Mouse (Mus musculus): Measurements from ENCODE around the gene Zfp740. TPM values are rescaled to one million over a fixed set of nuclear protein-coding genes. Genes with fewer than 3 reads are reported as not detected.

Zfp740 gene
- total and polyA plus RNA-seq, 3 experiments: 32.1 to 46.1 (median 37.4) TPM

DNA sequence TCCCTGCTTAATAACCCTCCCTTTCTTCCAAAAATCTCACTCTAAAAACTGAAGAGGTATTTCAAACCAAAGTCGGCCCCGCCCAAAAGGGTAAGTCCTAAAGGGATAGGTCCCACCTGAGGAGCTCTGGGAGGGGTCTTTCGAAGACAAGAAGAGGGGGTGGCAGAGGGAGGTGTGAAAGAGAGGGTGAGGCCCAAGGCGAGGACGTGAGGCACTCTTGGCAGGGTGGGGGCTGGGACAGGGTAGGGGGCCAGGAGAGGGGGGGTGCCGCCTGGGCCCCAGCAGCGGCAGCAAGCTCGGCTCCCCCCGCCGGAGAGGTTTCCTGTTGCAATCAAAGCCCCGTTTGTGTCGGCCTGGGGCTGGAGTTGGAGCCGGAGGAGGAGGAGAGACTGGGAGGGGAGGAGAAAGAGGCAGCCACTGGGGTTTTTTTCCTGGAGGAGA is 46.2 kb downstream of the Zfp740 start:
- dilution Hi-C loops (cut with MboI; ENCODE audit: extremely low pct_ligation_motif_present, extremely low pct_unique_long_range_greater_than_20kb, low sequenced_read_pairs): no loop called here
- Histone ChIP-seq H3K36me3 (replicated peaks in 1 of 2; ENCODE audit: control insufficient read depth in 1 of 2, insufficient read depth in 1 of 2, low read length in 1 of 2) (no peaks in the 10 kb centered on the region), H3K79me2 (replicated peaks; ENCODE audit: control insufficient read depth, extremely low read depth, insufficient read depth, poor library complexity, severe bottlenecking) (no peaks in the 10 kb centered on the region), H3K9ac (ENCODE audit: insufficient read depth, low read depth) (no peak overlapping the region), H3K4me3 (replicated peaks in 1 of 3; ENCODE audit: low read depth in 2 of 3, low read length in 2 of 3, poor library complexity in 1 of 3) (no peak overlapping the region), H3K27me3 (replicated peaks) (peaks cover 86% of the 10 kb centered on the region), H3K4me1 (ENCODE audit: control insufficient read depth in 1 of 2, insufficient read depth in 2 of 2) (peaks cover 5 to 21% of the 10 kb centered on the region in 2 experiments; a peak in 2 of 4 replicates), H3K27ac (ENCODE audit: insufficient read depth, low read depth) (no peak overlapping the region), H3K9me3 (replicated peaks; ENCODE audit: low read length) (no peaks in the 10 kb centered on the region), H3K4me2 (ENCODE audit: insufficient read depth, low read depth, poor library complexity, severe bottlenecking) (no peak overlapping the region)
- no peak for TF ChIP-seq JUN (IDR thresholded peaks at IDR 0.05; ENCODE audit: insufficient read depth, low read depth, low read length)
- TF ChIP-seq EP300 (IDR thresholded peaks at IDR 0.05; ENCODE audit: low read length): no peak
- TF ChIP-seq POLR2AphosphoS2 (IDR thresholded peaks at IDR 0.05; ENCODE audit: low read depth, low read length): no peak
- no peak for TF ChIP-seq ELF1 (IDR thresholded peaks at IDR 0.05; ENCODE audit: low read depth, low read length)
- no peak for TF ChIP-seq CTCF (conservative IDR thresholded peaks at IDR 0.05 in 1 of 2, IDR thresholded peaks at IDR 0.05 in 1 of 2; ENCODE audit: low read depth in 2 of 2, low read length in 2 of 2)
- TF ChIP-seq USF1 (IDR thresholded peaks at IDR 0.05; ENCODE audit: low read depth, low read length): no peak
- TF ChIP-seq JUND (conservative IDR thresholded peaks at IDR 0.05; ENCODE audit: low read depth, low read length): no peak
- no peak for TF ChIP-seq MAFK (IDR thresholded peaks at IDR 0.05; ENCODE audit: insufficient replicate concordance, low read length)
- TF ChIP-seq NELFE (IDR thresholded peaks at IDR 0.05; ENCODE audit: low read depth, low read length): no peak
- TF ChIP-seq SIN3A (IDR thresholded peaks at IDR 0.05; ENCODE audit: low read length): no peak
- TF ChIP-seq MYC (IDR thresholded peaks at IDR 0.05; ENCODE audit: low read depth, low read length): no peak
- TF ChIP-seq ZMIZ1 (IDR thresholded peaks at IDR 0.05; ENCODE audit: low read depth, low read length): no peak
- no peak for TF ChIP-seq GABPA (IDR thresholded peaks at IDR 0.05; ENCODE audit: insufficient replicate concordance, low read depth, low read length)
- TF ChIP-seq ZKSCAN1 (IDR thresholded peaks at IDR 0.05; ENCODE audit: borderline replicate concordance, low read depth, low read length): no peak
- no peak for TF ChIP-seq CHD2 (IDR thresholded peaks at IDR 0.05; ENCODE audit: low read length)
- DNase-seq (ENCODE audit: extremely low read depth): no peak
- in situ Hi-C loops (cut with MboI; ENCODE audit: low pct_ligation_motif_present, low pct_unique_long_range_greater_than_20kb, low sequenced_read_pairs): no loop called here

- H3K36me3 ChIP-seq (replicated peaks in 1 of 2; ENCODE audit: control insufficient read depth in 1 of 2, insufficient read depth in 1 of 2, low read length in 1 of 2): no peaks in the 10 kb centered on the region
- no peak for DNase-seq (ENCODE audit: extremely low read depth)
- dilution Hi-C loops (cut with MboI; ENCODE audit: extremely low pct_ligation_motif_present, extremely low pct_unique_long_range_greater_than_20kb, low sequenced_read_pairs) (no loop called here), in situ Hi-C loops (cut with MboI; ENCODE audit: low pct_ligation_motif_present, low pct_unique_long_range_greater_than_20kb, low sequenced_read_pairs) (no loop called here)
- peaks cover 5 to 21% of the 10 kb centered on the region in 2 experiments; a peak in 2 of 4 replicates for H3K4me1 ChIP-seq (ENCODE audit: control insufficient read depth in 1 of 2, insufficient read depth in 2 of 2)
- no peak overlapping the region for H3K9ac ChIP-seq (ENCODE audit: insufficient read depth, low read depth)
- TF ChIP-seq MAFK (IDR thresholded peaks at IDR 0.05; ENCODE audit: insufficient replicate concordance, low read length) (no peak), ZC3H11A (IDR thresholded peaks at IDR 0.05; ENCODE audit: low read depth, low read length) (no peak)
- no peaks in the 10 kb centered on the region for H3K9me3 ChIP-seq (replicated peaks; ENCODE audit: low read length)
- H3K4me3 ChIP-seq (replicated peaks in 1 of 3; ENCODE audit: low read depth in 2 of 3, low read length in 2 of 3, poor library complexity in 1 of 3): no peak overlapping the region
- H3K4me2 ChIP-seq (ENCODE audit: insufficient read depth, low read depth, poor library complexity, severe bottlenecking): no peak overlapping the region
- H3K27ac ChIP-seq (ENCODE audit: insufficient read depth, low read depth): no peak overlapping the region
- H3K27me3 ChIP-seq (replicated peaks): peaks cover 90% of the 10 kb centered on the region
- no peaks in the 10 kb centered on the region for H3K79me2 ChIP-seq (replicated peaks; ENCODE audit: control insufficient read depth, extremely low read depth, insufficient read depth, poor library complexity, severe bottlenecking)
Observed at GRCm38 (mm10) chr15:102249967-102250366, 46.9 kb downstream of the Zfp740 start.

Measured in CH12.LX (cell line).